Mouse (Mus musculus) spleen, adult 2 months (tissue): Measurements from ENCODE around the gene Slc22a8. TPM values are rescaled to one million over a fixed set of nuclear protein-coding genes. Genes with fewer than 3 reads are reported as not detected.

ENCODE experiments used
- DNase-seq, 2 experiments: peaks; one replicate each; pipeline versions ENCODE4 v3.0.0 to v3.0.0-alpha.2; 2012 to 2021; ENCODE audit warnings: low spot score in 2 of 2, low read depth in 1 of 2
- H3K27ac ChIP-seq: fragments of 200-500 bp; 2 replicates; pipeline ENCODE4 v1.5.1; 2012; ENCODE audit warnings: low read length, inconsistent platforms; ENCODE audit not compliant: insufficient read depth
- H3K27me3 ChIP-seq: fragments of 200-500 bp; 2 replicates; pipeline ENCODE4 v1.6.1; 2012; ENCODE audit warnings: mild to moderate bottlenecking, moderate library complexity, low read length, inconsistent platforms; ENCODE audit not compliant: control insufficient read depth, insufficient read depth
- H3K36me3 ChIP-seq: fragments of 200-500 bp; 2 replicates; pipeline ENCODE4 v1.6.1; 2012; ENCODE audit warnings: mild to moderate bottlenecking, low read length, inconsistent platforms; ENCODE audit not compliant: control insufficient read depth, insufficient read depth
- H3K4me1 ChIP-seq: fragments of 200-500 bp; 2 replicates; pipeline ENCODE4 v1.6.1; 2011; ENCODE audit warnings: inconsistent platforms; ENCODE audit not compliant: control insufficient read depth, insufficient read depth, insufficient read length
- H3K4me3 ChIP-seq: fragments of 200-500 bp; 2 replicates; pipeline ENCODE4 v1.5.1; 2011; ENCODE audit warnings: mild to moderate bottlenecking, inconsistent platforms; ENCODE audit not compliant: insufficient read depth, insufficient read length; ENCODE audit errors: extremely low read depth
- CTCF ChIP-seq: fragments of 200-500 bp; IDR thresholded peaks from 2 replicates; pipeline ENCODE4 v1.5.1; 2011; ENCODE audit warnings: mild to moderate bottlenecking, inconsistent platforms; ENCODE audit not compliant: insufficient read depth, insufficient read length, insufficient replicate concordance; ENCODE audit errors: extremely low read depth
- POLR2A ChIP-seq: fragments of 200-500 bp; IDR thresholded peaks from 2 replicates; pipeline ENCODE4 v1.6.1; 2011; ENCODE audit warnings: low read depth, low read length, inconsistent platforms
- WGBS: fragments of 180-500 bp; shearing (Covaris S2); methylation state at CpG from one replicate; pipeline ENCODE4 v1.1.7; 2018; 5-methylcytosine and 5-hydroxymethylcytosine counted together
- polyA plus RNA-seq: library from polyadenylated mRNA; depleted of rRNA; stranded (reverse); fragments of >200 nt; gene quantifications from 2 replicates; pipeline ENCODE4 v1.2.3, GENCODE M21; 2012; rRNA removed

The Slc22a8 gene
- polyA plus RNA-seq, result 0.06 TPM in 1 of 2 replicates, not detected in the other

DNA sequence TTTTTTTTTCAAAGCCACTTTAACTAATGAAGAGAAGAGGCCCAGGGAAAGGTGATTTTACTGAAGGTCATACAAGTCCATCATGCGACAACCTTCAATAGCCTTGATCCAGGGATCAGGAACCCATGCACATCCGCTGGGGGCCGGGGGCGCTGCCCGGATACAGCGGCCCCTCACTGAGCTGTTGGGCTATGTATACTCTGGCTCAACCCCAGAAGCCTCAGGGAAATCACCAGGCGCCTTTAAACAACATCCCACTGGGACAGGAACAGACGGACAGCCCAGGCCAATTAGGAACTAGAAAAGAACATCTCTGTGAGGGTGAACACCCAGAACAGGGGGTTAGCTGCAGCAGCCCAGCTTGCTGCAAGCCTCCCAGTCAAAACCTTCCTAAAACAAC is at the start of gene Slc22a8:
TSS of gene Slc22a8 (plus strand) at position 301 of the 400 bp plus-strand sequence.
- H3K4me3 ChIP-seq, result no peak within 1 kb of the TSS
- peaks cover 16% of the 10 kb centered on the region; the same call in 1 of the 2 replicates for H3K4me1 ChIP-seq
- no peaks in the 10 kb centered on the region for H3K27me3 ChIP-seq
- no peak within 1 kb of the TSS for H3K27ac ChIP-seq
- H3K36me3 ChIP-seq, result no peaks in the 10 kb centered on the region
- DNase-seq, result no peak
- WGBS, result 77% methylated on average over 8 of the region's 8 CpGs
- TF ChIP-seq POLR2A (no peak), CTCF (no peak)

DNA sequence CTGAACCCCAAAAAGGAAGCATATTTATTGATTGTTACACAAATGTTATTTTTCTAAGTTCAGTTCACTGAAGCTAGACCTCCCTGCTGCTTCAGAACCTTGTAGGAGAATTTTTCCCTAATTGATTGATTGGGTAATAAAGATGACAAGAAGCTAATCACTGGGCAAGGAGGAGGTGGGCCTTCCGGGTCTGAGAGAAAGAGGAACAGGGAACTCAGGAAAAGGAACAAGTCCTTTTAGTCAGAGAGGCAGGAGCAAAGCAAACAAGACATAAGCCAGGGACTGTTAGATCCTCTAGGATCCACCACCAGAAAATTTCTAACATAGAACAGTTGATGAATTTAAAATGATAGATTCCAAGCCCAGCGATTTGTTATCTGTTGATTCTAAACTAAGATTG is 32.2 kb upstream of the Slc22a8 start:
- Histone ChIP-seq H3K27me3 (no peaks in the 10 kb centered on the region), H3K4me3 (no peak overlapping the region), H3K36me3 (no peaks in the 10 kb centered on the region), H3K27ac (no peak overlapping the region), H3K4me1 (no peaks in the 10 kb centered on the region; the same call in 1 of the 2 replicates)
- DNase-seq, result no peak
- WGBS, result 64% methylated on average over 2 of the region's 2 CpGs
- TF ChIP-seq CTCF, result no peak
- no peak for TF ChIP-seq POLR2A

DNA sequence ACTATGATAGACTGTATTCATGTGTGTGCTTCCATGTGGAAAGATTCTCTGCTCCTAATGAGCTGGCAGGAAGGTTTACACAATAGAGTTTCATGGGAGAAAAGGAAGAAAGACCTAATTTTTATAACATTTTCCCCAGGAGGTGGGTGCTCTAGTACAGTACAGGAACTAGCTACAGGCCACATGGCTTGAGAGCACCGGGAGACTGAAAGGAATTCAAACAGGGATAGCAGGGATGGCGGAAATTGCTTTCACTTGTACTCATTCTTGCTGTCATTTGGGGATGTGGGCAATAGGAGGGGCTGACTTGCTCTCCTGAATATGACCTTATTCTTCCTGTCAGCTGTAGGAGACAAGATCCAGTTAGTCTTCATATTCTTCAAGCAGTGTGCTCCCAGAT is 27.0 kb upstream of the Slc22a8 start:
- DNase-seq, result no peak
- Histone ChIP-seq H3K4me3 (no peak overlapping the region), H3K27me3 (no peaks in the 10 kb centered on the region), H3K27ac (no peak overlapping the region), H3K4me1 (no peaks in the 10 kb centered on the region), H3K36me3 (no peaks in the 10 kb centered on the region)
- TF ChIP-seq POLR2A (no peak), CTCF (no peak)
- 66% methylated on average over 2 of the region's 2 CpGs for WGBS

DNA sequence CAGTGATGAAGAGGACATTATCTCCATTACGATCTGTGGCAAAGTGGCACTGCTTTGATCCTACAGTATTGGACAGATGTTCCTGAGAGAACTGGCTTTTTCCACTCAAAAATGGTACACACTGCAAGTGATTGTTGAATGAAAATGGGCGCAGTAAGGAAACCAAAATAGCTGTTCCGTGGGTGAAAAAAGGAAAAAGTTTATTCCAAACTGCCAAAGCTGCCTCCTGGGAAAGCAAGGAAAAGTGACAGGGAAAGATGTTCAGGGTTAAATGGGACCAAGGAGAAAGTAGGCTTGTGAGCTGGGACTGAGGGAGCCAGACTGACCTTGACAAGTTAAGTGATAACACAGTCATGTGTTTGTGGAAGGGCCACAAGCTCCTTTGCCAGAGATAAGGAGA is 26.6 kb upstream of the Slc22a8 start:
- no peaks in the 10 kb centered on the region for H3K4me1 ChIP-seq
- no peak for DNase-seq
- TF ChIP-seq POLR2A (no peak), CTCF (no peak)
- no peak overlapping the region for H3K4me3 ChIP-seq
- H3K27ac ChIP-seq, result no peak overlapping the region
- 86% methylated on average over 3 of the region's 3 CpGs for WGBS
- H3K36me3 ChIP-seq, result no peaks in the 10 kb centered on the region
- H3K27me3 ChIP-seq, result no peaks in the 10 kb centered on the region

DNA sequence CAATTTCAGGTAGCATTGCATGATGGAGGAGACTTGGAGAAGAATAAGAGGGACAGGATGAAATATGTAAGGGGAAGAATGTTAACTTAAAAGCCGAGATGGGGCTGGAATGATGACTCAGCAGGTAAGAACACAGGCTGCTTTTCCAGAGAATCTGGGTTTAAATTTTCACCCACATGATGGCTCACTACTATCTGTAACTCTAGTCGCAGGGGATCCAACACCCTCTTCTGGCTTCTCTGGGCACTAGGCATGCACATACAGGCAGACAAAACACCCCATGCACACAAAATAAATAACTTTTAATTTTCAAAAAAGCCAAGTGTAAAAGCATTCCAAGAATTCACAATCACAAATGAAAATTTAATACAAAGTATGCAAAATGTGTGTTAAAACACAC is 25.8 kb upstream of the Slc22a8 start:
- no peak overlapping the region for H3K27ac ChIP-seq
- no peaks in the 10 kb centered on the region for H3K27me3 ChIP-seq
- no peaks in the 10 kb centered on the region for H3K4me1 ChIP-seq
- H3K4me3 ChIP-seq, result no peak overlapping the region
- DNase-seq, result no peak
- 50% methylated on average over 2 of the region's 2 CpGs for whole genome bisulfite sequencing
- TF ChIP-seq POLR2A (no peak), CTCF (no peak)
- no peaks in the 10 kb centered on the region for H3K36me3 ChIP-seq

DNA sequence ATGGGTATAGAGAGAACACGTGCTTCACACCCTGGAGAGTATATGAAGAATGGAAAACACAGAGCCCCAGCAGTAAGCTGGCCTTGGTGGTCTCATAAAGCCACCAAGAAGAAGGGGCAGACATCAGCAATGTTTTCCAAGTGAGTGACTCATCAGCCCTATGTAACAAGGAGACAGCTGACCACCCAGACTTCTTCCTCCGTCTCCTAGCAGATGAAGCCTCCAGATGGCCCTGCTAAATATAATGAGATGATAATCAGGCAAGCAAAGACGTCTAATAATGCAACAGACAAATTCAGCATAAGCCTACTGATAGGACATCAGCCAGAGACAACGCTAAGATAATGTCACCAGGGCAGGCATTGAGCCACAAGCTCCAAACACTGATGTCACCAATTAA is 25.1 kb upstream of the Slc22a8 start:
- Histone ChIP-seq H3K4me3 (no peak overlapping the region), H3K4me1 (no peaks in the 10 kb centered on the region; the same call in 1 of the 2 replicates), H3K27ac (no peak overlapping the region), H3K36me3 (no peaks in the 10 kb centered on the region), H3K27me3 (no peaks in the 10 kb centered on the region)
- DNase-seq, result no peak
- 67% methylated on average over 4 of the region's 4 CpGs for WGBS
- TF ChIP-seq CTCF (no peak), POLR2A (no peak)

DNA sequence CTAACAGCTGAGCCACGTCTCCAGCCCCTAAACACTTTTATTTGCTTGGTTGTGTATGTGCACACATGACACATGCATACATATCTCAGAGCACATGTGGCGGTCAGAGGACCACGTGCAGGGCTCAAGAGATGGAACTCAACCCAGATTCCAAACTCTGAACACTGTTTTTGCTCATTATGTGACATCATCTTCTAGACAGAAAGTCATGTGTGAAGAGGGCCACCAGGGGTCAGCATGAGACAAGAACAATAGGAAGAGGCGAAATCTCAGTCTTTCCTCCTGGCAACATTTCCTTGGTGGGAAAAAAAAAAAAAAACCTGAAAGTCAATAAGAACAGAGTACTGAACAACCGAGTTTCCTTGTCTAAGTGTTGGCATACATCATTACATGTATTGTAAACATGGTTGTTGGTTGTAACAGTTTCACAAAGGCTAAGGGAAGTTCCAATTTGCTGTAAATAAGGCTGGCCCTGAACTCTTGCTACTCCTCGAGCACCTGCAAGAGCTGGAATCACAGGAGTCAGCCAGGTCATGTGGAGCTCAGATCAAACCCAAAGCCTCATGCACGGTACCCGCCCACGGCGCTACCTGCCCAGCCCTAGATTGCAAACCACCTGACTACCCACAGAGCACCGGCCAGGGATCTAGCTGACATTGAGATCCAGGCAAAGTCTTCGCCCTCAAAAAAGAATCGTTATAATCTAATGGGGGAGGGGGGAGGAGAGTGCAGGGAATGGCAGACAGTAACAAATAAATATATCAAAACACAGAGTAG is 23.8 kb upstream of the Slc22a8 start:
- no peak for DNase-seq
- Histone ChIP-seq H3K4me1 (no peaks in the 10 kb centered on the region; the same call in 1 of the 2 replicates), H3K27me3 (no peaks in the 10 kb centered on the region), H3K36me3 (no peaks in the 10 kb centered on the region), H3K27ac (no peak overlapping the region), H3K4me3 (no peak overlapping the region)
- TF ChIP-seq POLR2A (no peak), CTCF (peak; percentile 8; the same call in 1 of the 2 replicates)
- WGBS, result 64% methylated on average over 13 of the region's 13 CpGs
